Mouse (Mus musculus): ENCODE data around the gene Ostf1. TPM values are rescaled to one million over a fixed set of nuclear protein-coding genes. Genes with fewer than 3 reads are reported as not detected.
A peak's percentile ranks its signal among the peaks of the same experiment; 100 is the strongest.

Gene Ostf1
- polyA plus RNA-seq, 1 experiment from 2014 or later = 25.8 TPM

DNA sequence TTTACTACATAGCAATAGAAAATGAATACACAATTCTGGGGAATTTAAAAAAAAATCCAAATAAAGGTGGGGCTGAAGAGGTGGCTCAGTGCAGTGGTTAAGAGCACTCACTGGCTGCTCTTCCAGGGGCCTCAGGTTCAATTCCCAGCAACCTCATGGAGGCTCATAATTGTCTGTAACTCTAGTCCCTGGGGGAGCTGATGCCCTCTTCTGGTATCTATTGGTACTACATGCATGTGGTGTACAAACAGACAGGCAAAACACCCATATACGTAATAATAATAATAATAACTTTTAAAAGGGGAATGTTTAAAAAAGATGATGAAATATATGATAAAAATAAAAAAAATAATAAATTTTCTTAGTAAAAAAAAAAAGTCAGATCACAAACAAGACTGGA is 43.4 kb downstream of the Ostf1 start:
- ATAC-seq (ENCODE audit: low read depth) = no peak
- H3K36me3 ChIP-seq (ENCODE audit: control insufficient read depth, insufficient read depth, low read length) = no peaks in the 10 kb centered on the region
- H3K27me3 ChIP-seq (ENCODE audit: control insufficient read depth, insufficient read depth, low read length) = no peaks in the 10 kb centered on the region
- H3K27ac ChIP-seq (ENCODE audit: low read depth, low read length) = no peak overlapping the region
- no peak overlapping the region for H3K4me3 ChIP-seq (ENCODE audit: low read depth, low read length)
- H3K9me3 ChIP-seq (ENCODE audit: control insufficient read depth, low read length) = no peaks in the 10 kb centered on the region
- H3K4me2 ChIP-seq (ENCODE audit: low read depth, low read length) = no peak overlapping the region
- WGBS = 80% methylated on average over 1 of the region's 1 CpGs
- H3K4me1 ChIP-seq (ENCODE audit: control insufficient read depth, insufficient read depth, low read length) = no peaks in the 10 kb centered on the region
- no peak overlapping the region for H3K9ac ChIP-seq (replicated peaks; ENCODE audit: low read depth, low read length)

- H3K27me3 ChIP-seq (ENCODE audit: control insufficient read depth, insufficient read depth, low read length) = no peaks in the 10 kb centered on the region
- H3K27ac ChIP-seq (ENCODE audit: low read depth, low read length) = no peak overlapping the region
- ATAC-seq (ENCODE audit: low read depth) = no peak
- no peaks in the 10 kb centered on the region for H3K9me3 ChIP-seq (ENCODE audit: control insufficient read depth, low read length)
- no peak overlapping the region for H3K4me3 ChIP-seq (ENCODE audit: low read depth, low read length)
- H3K9ac ChIP-seq (replicated peaks; ENCODE audit: low read depth, low read length) = no peak overlapping the region
- no peak overlapping the region for H3K4me2 ChIP-seq (ENCODE audit: low read depth, low read length)
- WGBS = 94% methylated on average over 9 of the region's 9 CpGs
- H3K36me3 ChIP-seq (ENCODE audit: control insufficient read depth, insufficient read depth, low read length) = no peaks in the 10 kb centered on the region
- no peaks in the 10 kb centered on the region for H3K4me1 ChIP-seq (ENCODE audit: control insufficient read depth, insufficient read depth, low read length)
These were observed 44.5 kb downstream of the Ostf1 start for GRCm38 (mm10) chr19:18587118-18587517.

DNA sequence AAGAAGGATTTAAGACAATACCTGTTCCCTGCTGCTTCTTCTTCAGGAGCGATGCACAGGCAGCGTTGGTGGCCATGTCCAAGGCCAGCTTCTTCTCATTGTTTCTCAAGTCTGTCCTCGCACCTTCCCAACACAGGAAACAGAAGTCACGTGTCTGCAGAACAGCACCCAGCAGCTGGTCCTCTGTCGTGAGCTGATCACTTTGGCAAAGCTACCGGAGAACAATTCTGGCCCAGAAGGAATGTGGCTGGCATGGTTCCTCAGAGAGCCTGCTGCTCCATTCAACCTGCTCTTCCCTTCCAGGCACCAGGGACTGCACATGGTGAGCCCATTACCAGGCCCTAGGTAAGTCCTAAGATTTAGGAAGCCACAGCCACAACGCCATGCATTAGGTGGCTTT is 47.0 kb downstream of the Ostf1 start:
- Histone ChIP-seq H3K4me1 (ENCODE audit: control insufficient read depth, insufficient read depth, low read length) (no peaks in the 10 kb centered on the region), H3K9me3 (ENCODE audit: control insufficient read depth, low read length) (no peaks in the 10 kb centered on the region), H3K27me3 (ENCODE audit: control insufficient read depth, insufficient read depth, low read length) (no peaks in the 10 kb centered on the region), H3K9ac (replicated peaks; ENCODE audit: low read depth, low read length) (no peak overlapping the region), H3K27ac (ENCODE audit: low read depth, low read length) (no peak overlapping the region), H3K36me3 (ENCODE audit: control insufficient read depth, insufficient read depth, low read length) (no peaks in the 10 kb centered on the region), H3K4me3 (ENCODE audit: low read depth, low read length) (no peak overlapping the region), H3K4me2 (ENCODE audit: low read depth, low read length) (no peak overlapping the region)
- ATAC-seq (ENCODE audit: low read depth) = no peak
- WGBS = 91% methylated on average over 7 of the region's 7 CpGs

DNA sequence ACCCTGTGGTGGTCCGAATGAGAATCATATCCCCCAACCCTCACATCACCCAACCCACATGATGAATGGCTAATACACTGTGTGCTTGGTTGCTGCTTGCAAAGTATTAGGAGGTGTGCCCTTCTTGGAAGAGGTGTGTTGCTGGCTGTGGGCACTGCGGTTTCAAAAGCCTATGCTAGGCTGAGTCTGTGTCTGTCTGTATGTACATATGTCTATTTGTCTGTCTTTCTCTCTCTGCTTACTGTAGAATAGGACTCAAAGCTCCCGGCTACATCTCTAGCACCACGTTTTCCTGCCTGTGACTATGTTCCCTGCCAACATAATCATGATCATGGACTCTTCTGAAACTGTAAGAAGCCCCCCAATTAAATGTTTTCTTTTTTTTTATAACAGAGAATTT is 47.9 kb downstream of the Ostf1 start:
- no peak for ATAC-seq (ENCODE audit: low read depth)
- Histone ChIP-seq H3K27ac (ENCODE audit: low read depth, low read length) (no peak overlapping the region), H3K4me3 (ENCODE audit: low read depth, low read length) (no peak overlapping the region), H3K4me2 (ENCODE audit: low read depth, low read length) (no peak overlapping the region), H3K36me3 (ENCODE audit: control insufficient read depth, insufficient read depth, low read length) (no peaks in the 10 kb centered on the region), H3K27me3 (ENCODE audit: control insufficient read depth, insufficient read depth, low read length) (no peaks in the 10 kb centered on the region), H3K4me1 (ENCODE audit: control insufficient read depth, insufficient read depth, low read length) (peaks cover 3% of the 10 kb centered on the region; the same call in 1 of the 2 replicates), H3K9me3 (ENCODE audit: control insufficient read depth, low read length) (no peaks in the 10 kb centered on the region), H3K9ac (replicated peaks; ENCODE audit: low read depth, low read length) (no peak overlapping the region)
- WGBS = 88% methylated on average over 4 of the region's 4 CpGs

DNA sequence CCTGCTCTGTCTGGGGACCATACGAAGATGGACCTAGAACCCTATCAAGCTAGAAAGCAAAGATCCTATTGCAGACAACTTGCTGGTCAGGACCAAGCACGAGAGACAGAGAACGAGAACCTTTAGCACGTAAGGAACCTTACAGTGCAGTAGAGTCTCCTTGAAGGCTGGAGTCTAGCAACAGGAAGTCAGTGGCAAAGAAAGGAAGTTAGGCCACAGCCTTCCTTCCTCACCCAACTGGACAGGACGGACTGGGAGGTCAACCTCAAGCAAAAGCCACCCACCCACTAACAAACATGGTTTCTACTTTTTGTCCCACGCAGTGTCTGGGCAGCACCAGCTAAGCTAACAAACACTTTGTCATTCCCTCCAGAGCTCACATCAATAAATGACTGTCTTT is 48.7 kb downstream of the Ostf1 start:
- WGBS = 89% methylated on average over 6 of the region's 6 CpGs
- Histone ChIP-seq H3K36me3 (ENCODE audit: control insufficient read depth, insufficient read depth, low read length) (no peaks in the 10 kb centered on the region), H3K27me3 (ENCODE audit: control insufficient read depth, insufficient read depth, low read length) (no peaks in the 10 kb centered on the region), H3K9ac (replicated peaks; ENCODE audit: low read depth, low read length) (no peak overlapping the region), H3K9me3 (ENCODE audit: control insufficient read depth, low read length) (no peaks in the 10 kb centered on the region), H3K4me1 (ENCODE audit: control insufficient read depth, insufficient read depth, low read length) (peaks cover 7% of the 10 kb centered on the region; the same call in 1 of the 2 replicates), H3K4me3 (ENCODE audit: low read depth, low read length) (no peak overlapping the region), H3K4me2 (ENCODE audit: low read depth, low read length) (no peak overlapping the region), H3K27ac (ENCODE audit: low read depth, low read length) (no peak overlapping the region)
- ATAC-seq (ENCODE audit: low read depth) = no peak

DNA sequence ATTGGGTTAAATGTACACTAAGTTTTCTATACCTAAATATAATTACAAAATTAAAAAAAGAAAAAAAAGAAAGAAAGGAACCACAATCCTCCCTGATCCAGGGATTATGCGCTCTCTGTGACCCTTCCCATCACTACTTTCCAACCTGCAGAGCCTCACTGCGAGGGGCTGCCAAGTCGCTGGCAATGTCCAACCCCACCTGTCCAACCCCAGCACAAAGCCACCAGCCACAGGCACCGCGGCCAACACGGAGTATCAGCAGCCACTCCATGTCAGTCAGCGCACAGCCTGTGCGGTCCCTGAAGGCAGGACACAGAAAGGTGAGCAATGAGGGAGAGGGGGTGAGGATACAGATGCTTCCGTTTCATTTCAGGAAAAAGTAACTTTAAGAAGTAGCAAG is 49.4 kb downstream of the Ostf1 start:
- no peak for ATAC-seq (ENCODE audit: low read depth)
- no peak overlapping the region for H3K27ac ChIP-seq (ENCODE audit: low read depth, low read length)
- H3K27me3 ChIP-seq (ENCODE audit: control insufficient read depth, insufficient read depth, low read length) = no peaks in the 10 kb centered on the region
- peaks cover 7% of the 10 kb centered on the region; the same call in 1 of the 2 replicates for H3K4me1 ChIP-seq (ENCODE audit: control insufficient read depth, insufficient read depth, low read length)
- no peak overlapping the region for H3K4me2 ChIP-seq (ENCODE audit: low read depth, low read length)
- 96% methylated on average over 9 of the region's 9 CpGs for WGBS
- H3K36me3 ChIP-seq (ENCODE audit: control insufficient read depth, insufficient read depth, low read length) = no peaks in the 10 kb centered on the region
- no peaks in the 10 kb centered on the region for H3K9me3 ChIP-seq (ENCODE audit: control insufficient read depth, low read length)
- H3K9ac ChIP-seq (replicated peaks; ENCODE audit: low read depth, low read length) = no peak overlapping the region
- H3K4me3 ChIP-seq (ENCODE audit: low read depth, low read length) = no peak overlapping the region

- H3K4me3 ChIP-seq (ENCODE audit: low read depth, low read length) = no peak overlapping the region
- no peaks in the 10 kb centered on the region for H3K36me3 ChIP-seq (ENCODE audit: control insufficient read depth, insufficient read depth, low read length)
- WGBS = 93% methylated on average over 16 of the region's 16 CpGs
- no peaks in the 10 kb centered on the region for H3K9me3 ChIP-seq (ENCODE audit: control insufficient read depth, low read length)
- no peak for ATAC-seq (ENCODE audit: low read depth)
- H3K27me3 ChIP-seq (ENCODE audit: control insufficient read depth, insufficient read depth, low read length) = no peaks in the 10 kb centered on the region
- H3K4me2 ChIP-seq (ENCODE audit: low read depth, low read length) = no peak overlapping the region
- peaks cover 7% of the 10 kb centered on the region; the same call in 1 of the 2 replicates for H3K4me1 ChIP-seq (ENCODE audit: control insufficient read depth, insufficient read depth, low read length)
- H3K9ac ChIP-seq (replicated peaks; ENCODE audit: low read depth, low read length) = no peak overlapping the region
- H3K27ac ChIP-seq (ENCODE audit: low read depth, low read length) = no peak overlapping the region
These were observed 50.6 kb downstream of the Ostf1 start for GRCm38 (mm10) chr19:18581046-18581445.

DNA sequence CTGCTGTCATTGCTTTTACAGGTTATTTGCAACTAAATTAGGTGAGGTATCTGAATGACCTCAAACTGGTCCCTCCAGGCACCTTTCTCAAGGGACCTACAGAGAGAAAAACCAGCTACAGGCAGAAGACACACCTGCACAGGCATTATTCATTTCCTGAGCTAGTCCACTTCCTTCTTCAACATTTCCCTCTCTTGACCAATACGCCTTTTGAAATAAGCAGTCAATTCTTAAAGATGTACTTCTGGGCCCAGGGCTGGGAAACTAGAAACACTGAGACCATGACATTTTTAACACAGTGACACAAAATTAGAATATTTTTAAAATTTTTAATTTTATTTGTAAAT is 52.6 kb downstream of the Ostf1 start:
- 86% methylated on average over 1 of the region's 1 CpGs for WGBS
- Histone ChIP-seq H3K27ac (ENCODE audit: low read depth, low read length) (no peak overlapping the region), H3K9ac (replicated peaks; ENCODE audit: low read depth, low read length) (no peak overlapping the region), H3K9me3 (ENCODE audit: control insufficient read depth, low read length) (no peaks in the 10 kb centered on the region), H3K36me3 (ENCODE audit: control insufficient read depth, insufficient read depth, low read length) (no peaks in the 10 kb centered on the region), H3K4me3 (ENCODE audit: low read depth, low read length) (no peak overlapping the region), H3K27me3 (ENCODE audit: control insufficient read depth, insufficient read depth, low read length) (no peaks in the 10 kb centered on the region), H3K4me2 (ENCODE audit: low read depth, low read length) (no peak overlapping the region), H3K4me1 (ENCODE audit: control insufficient read depth, insufficient read depth, low read length) (peaks cover 7% of the 10 kb centered on the region; the same call in 1 of the 2 replicates)
- ATAC-seq (ENCODE audit: low read depth) = 0 out of 2 replicates have a peak, but pooled peaks have one; percentile 14

- peak; percentile 46; the same call in 1 of the 2 replicates for ATAC-seq (ENCODE audit: low read depth)
These were observed 53.2 kb downstream of the Ostf1 start for GRCm38 (mm10) chr19:18578216-18579011.

More at GRCm38 (mm10) chr19:18578216-18579011, 53.2 kb downstream of the Ostf1 start:
- no peaks in the 10 kb centered on the region for H3K9me3 ChIP-seq (ENCODE audit: control insufficient read depth, low read length)
- H3K36me3 ChIP-seq (ENCODE audit: control insufficient read depth, insufficient read depth, low read length) = no peaks in the 10 kb centered on the region
- H3K4me2 ChIP-seq (ENCODE audit: low read depth, low read length) = no peak overlapping the region; the same call in 1 of the 2 replicates
- H3K4me3 ChIP-seq (ENCODE audit: low read depth, low read length) = no peak overlapping the region
- no peaks in the 10 kb centered on the region for H3K27me3 ChIP-seq (ENCODE audit: control insufficient read depth, insufficient read depth, low read length)
- H3K9ac ChIP-seq (replicated peaks; ENCODE audit: low read depth, low read length) = no peak overlapping the region
- no peak overlapping the region for H3K27ac ChIP-seq (ENCODE audit: low read depth, low read length)
- WGBS = 29% methylated on average over 17 of the region's 17 CpGs
- H3K4me1 ChIP-seq (ENCODE audit: control insufficient read depth, insufficient read depth, low read length) = peaks cover 7% of the 10 kb centered on the region; the same call in 1 of the 2 replicates
